Mouse (Mus musculus) hindbrain, postnatal 0 days (tissue): ENCODE results near the gene Mroh2a. TPM values are rescaled to one million over a fixed set of nuclear protein-coding genes. Genes with fewer than 3 reads are reported as not detected.

Experiments used
- ATAC-seq: fragments of 200-750 bp; cut with Nextera tagmentation; 2 replicates; pipeline ENCODE4 v1.8.0; 2017; ENCODE audit warnings: mild to moderate bottlenecking, moderate TSS enrichment, moderate library complexity
- DNase-seq: peaks from one replicate; pipeline ENCODE4 v3.0.0-alpha.2; 2015; ENCODE audit warnings: low spot score
- H3K27ac ChIP-seq: fragments of 300-500 bp; sonication (generic); 2 replicates; pipeline ENCODE4 v1.5.1; 2014; ENCODE audit warnings: mild to moderate bottlenecking
- H3K27me3 ChIP-seq: fragments of 300-500 bp; sonication (generic); 2 replicates; pipeline ENCODE4 v1.6.1; 2014; ENCODE audit warnings: low read length, mixed read lengths; ENCODE audit not compliant: insufficient read depth
- H3K36me3 ChIP-seq: fragments of 300-500 bp; sonication (generic); 2 replicates; pipeline ENCODE4 v1.6.1; 2014; ENCODE audit warnings: low read length, mixed read lengths; ENCODE audit not compliant: insufficient read depth
- H3K4me1 ChIP-seq: fragments of 300-500 bp; sonication (generic); 2 replicates; pipeline ENCODE4 v1.6.1; 2014; ENCODE audit warnings: antibody characterized with exemption, low read length, mixed read lengths; ENCODE audit not compliant: insufficient read depth
- H3K4me2 ChIP-seq: fragments of 300-500 bp; sonication (generic); 2 replicates; pipeline ENCODE4 v1.6.1; 2014; ENCODE audit warnings: low read depth, mild to moderate bottlenecking, low read length, moderate library complexity, mixed read lengths
- H3K4me3 ChIP-seq: fragments of 300-500 bp; sonication (generic); 2 replicates; pipeline ENCODE4 v1.5.1; 2014; ENCODE audit warnings: low read length
- H3K9ac ChIP-seq: fragments of 300-500 bp; sonication (generic); replicated peaks from 2 replicates; pipeline ENCODE4 v1.6.1; 2014; ENCODE audit warnings: mild to moderate bottlenecking, low read length, moderate library complexity, mixed read lengths
- H3K9me3 ChIP-seq: fragments of 300-500 bp; sonication (generic); 2 replicates; pipeline ENCODE4 v1.6.1; 2016; ENCODE audit warnings: low read length, mixed read lengths
- CTCF ChIP-seq: IDR thresholded peaks from 2 replicates; pipeline ENCODE4 v1.5.1; 2016; ENCODE audit warnings: antibody characterized with exemption, control low read depth, low read depth
- WGBS: fragments of 180-500 bp; shearing (Covaris S2); extraction: QIAGEN DNeasy Blood & Tissue Kit; methylation state at CpG from one replicate; pipeline ENCODE4 v1.1.7; 2014; 5-methylcytosine and 5-hydroxymethylcytosine counted together
- polyA plus RNA-seq: library from polyadenylated mRNA; unstranded; fragments of >200 nt; fragmentation: Nextera tagmentation; extraction: Ambion mirVana; gene quantifications from 2 replicates; pipeline ENCODE4 v1.2.1, GENCODE M21; 2015
- total RNA-seq: library from RNA; depleted of rRNA; stranded (reverse); fragments of >200 nt; gene quantifications from 2 replicates; pipeline ENCODE4 v1.2.3, GENCODE M21; 2014

The Mroh2a gene
- total and polyA plus RNA-seq, 2 experiments from 2014 or later = 0.16 to 0.23 TPM

DNA sequence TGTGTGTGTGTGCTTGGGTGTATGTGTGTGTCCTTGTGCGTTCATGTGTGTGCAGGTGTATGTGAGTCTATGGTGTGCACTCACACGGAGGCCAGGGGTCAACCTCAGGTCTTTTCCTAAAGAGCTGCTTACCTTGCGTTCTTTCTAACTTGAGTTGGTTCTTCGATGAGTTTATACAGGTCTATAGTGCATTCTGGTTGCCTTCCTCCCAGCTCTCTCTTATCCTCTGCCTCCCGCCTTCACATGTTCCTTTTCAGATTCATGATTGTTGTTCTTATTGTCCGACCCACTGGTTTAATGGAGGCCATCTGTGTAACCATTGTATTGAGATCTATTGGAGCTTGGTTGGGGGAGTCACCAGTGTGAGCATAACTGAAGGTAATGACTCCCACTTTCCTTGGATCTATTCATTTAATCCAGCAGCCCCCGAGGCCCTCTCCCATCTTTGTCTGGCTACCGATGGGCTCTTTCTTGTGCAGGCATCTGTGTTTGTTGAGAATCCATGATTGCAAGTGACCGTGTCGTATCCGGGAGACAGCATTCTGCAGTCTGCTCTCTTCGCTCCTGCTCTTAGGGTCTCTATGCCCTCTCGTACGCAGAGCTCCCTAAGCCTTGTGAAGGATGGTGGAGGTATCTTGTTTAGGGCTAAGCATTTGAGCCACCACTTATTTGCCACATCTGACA, 75.4 kb downstream of the Mroh2a start:
- DNase-seq = no peak
- no peak for ATAC-seq
- H3K9ac ChIP-seq = no peak overlapping the region
- peaks cover 91% of the 10 kb centered on the region for H3K9me3 ChIP-seq
- H3K36me3 ChIP-seq = no peaks in the 10 kb centered on the region
- H3K4me3 ChIP-seq = no peak overlapping the region
- WGBS = 65% methylated on average over 14 of the region's 14 CpGs
- TF ChIP-seq CTCF = no peak
- H3K27ac ChIP-seq = no peak overlapping the region
- H3K4me2 ChIP-seq = no peak overlapping the region
- no peaks in the 10 kb centered on the region for H3K4me1 ChIP-seq
- no peaks in the 10 kb centered on the region for H3K27me3 ChIP-seq

DNA sequence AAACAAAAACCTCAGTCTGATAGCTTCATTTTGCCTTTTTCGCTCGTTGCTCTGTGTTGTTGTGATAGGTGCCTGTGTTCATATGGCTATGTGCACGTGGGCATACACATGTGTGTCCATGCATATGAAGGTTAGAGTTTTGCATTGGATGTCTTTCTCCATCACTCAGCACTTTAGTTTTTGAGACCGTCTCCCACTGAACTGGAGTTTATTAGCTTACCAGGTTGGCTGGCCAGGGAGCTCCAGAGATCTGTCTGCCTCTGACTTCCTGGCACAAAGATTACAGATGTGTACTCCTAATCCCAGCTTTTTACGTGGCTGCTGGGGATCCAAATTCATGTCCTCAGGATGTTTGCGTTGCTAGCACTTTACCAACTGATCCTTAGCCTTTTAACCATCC, 77.0 kb downstream of the Mroh2a start:
- Histone ChIP-seq H3K36me3 (no peaks in the 10 kb centered on the region), H3K27me3 (no peaks in the 10 kb centered on the region), H3K4me1 (no peaks in the 10 kb centered on the region), H3K9me3 (peaks cover 94% of the 10 kb centered on the region), H3K27ac (no peak overlapping the region), H3K4me2 (no peak overlapping the region), H3K4me3 (no peak overlapping the region), H3K9ac (no peak overlapping the region)
- 64% methylated on average over 6 of the region's 6 CpGs for WGBS
- TF ChIP-seq CTCF = no peak
- DNase-seq = no peak
- ATAC-seq = no peak

DNA sequence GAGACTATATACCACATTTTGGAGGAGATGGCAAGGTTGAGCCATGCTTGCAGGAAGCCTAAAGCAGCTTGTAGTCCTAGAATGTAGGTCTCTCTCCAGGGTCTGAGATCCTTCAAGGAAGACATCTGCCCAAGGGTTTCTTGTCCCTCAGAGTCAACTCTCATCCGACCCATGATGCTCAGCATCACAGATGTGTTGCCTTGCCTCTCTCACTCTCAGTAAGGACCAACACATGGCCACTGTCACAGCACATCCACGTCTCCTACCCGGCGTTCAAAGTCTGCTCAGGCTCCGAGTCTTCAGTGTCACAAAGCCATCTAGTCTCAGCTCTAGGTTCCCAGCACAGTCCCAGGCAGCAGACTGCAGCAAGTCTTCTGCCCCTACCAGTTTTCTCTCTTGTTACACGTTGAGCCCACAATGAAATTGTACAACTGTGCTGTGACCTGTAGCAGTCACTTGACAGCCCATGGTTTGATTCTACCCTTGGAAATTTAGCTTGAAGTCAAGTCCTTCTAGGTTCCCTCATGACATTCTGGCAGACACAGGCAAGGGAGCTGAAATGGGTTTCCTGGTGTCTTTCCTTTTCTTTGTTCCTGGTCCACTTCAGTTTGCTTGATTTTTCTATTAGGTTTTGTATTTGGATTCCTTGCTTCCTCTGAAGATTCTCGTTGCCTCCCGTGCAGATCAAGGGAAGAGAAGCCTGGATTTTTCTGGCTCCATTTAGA, 77.6 kb downstream of the Mroh2a start:
- WGBS = 62% methylated on average over 8 of the region's 8 CpGs
- no peak for TF ChIP-seq CTCF
- H3K36me3 ChIP-seq = no peaks in the 10 kb centered on the region
- no peak for DNase-seq
- H3K9me3 ChIP-seq = peaks cover 94% of the 10 kb centered on the region
- H3K9ac ChIP-seq = no peak overlapping the region
- no peak overlapping the region for H3K4me3 ChIP-seq
- no peak overlapping the region for H3K4me2 ChIP-seq
- H3K27ac ChIP-seq = no peak overlapping the region
- H3K27me3 ChIP-seq = no peaks in the 10 kb centered on the region
- no peaks in the 10 kb centered on the region for H3K4me1 ChIP-seq
- ATAC-seq = no peak

GRCm38 (mm10) chr1:88305018-88305795, 78.4 kb downstream of the Mroh2a start:
- peaks cover 95% of the 10 kb centered on the region for H3K9me3 ChIP-seq
- ATAC-seq (no peak), DNase-seq (no peak)
- no peak overlapping the region for H3K4me2 ChIP-seq
- H3K4me3 ChIP-seq = no peak overlapping the region
- no peak overlapping the region for H3K9ac ChIP-seq
- H3K27me3 ChIP-seq = no peaks in the 10 kb centered on the region
- WGBS = 45% methylated on average over 6 of the region's 6 CpGs
- no peaks in the 10 kb centered on the region for H3K36me3 ChIP-seq
- no peaks in the 10 kb centered on the region for H3K4me1 ChIP-seq
- no peak overlapping the region for H3K27ac ChIP-seq
- no peak for TF ChIP-seq CTCF

DNA sequence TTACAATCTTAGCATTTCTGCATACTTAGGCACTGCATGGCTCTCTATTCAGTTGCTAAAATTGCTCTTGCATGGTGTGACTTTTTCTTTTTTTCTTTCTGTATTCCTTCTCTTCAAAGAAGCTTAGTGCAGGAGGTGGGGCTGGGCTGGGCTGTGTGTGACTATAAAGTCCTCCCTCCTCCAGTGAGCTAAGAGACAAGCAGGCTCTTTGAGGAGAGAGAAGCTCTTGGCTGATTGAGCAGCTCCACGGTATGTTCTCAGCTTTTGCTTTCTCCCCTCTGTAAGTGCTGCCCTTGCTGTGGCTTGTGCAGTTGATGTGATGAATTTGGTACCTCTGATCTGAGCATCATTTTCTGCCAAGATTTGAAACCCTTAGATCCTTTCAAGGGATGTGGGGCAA, 79.8 kb downstream of the Mroh2a start:
- 50% methylated on average over 1 of the region's 1 CpGs for WGBS
- no peak for DNase-seq
- no peak overlapping the region for H3K4me2 ChIP-seq
- no peaks in the 10 kb centered on the region for H3K4me1 ChIP-seq
- H3K27ac ChIP-seq = no peak overlapping the region
- ATAC-seq = no peak
- no peak for TF ChIP-seq CTCF
- H3K4me3 ChIP-seq = no peak overlapping the region
- no peak overlapping the region for H3K9ac ChIP-seq
- H3K9me3 ChIP-seq = peaks cover 85% of the 10 kb centered on the region
- no peaks in the 10 kb centered on the region for H3K36me3 ChIP-seq
- H3K27me3 ChIP-seq = no peaks in the 10 kb centered on the region

GRCm38 (mm10) chr1:88307180-88307579, 80.4 kb downstream of the Mroh2a start:
- ATAC-seq = no peak
- no peak overlapping the region for H3K4me3 ChIP-seq
- peaks cover 79% of the 10 kb centered on the region for H3K9me3 ChIP-seq

More at GRCm38 (mm10) chr1:88307180-88307579, 80.4 kb downstream of the Mroh2a start:
- WGBS = 67% methylated on average over 12 of the region's 12 CpGs
- no peak overlapping the region for H3K4me2 ChIP-seq
- H3K9ac ChIP-seq = no peak overlapping the region
- DNase-seq = no peak
- H3K27ac ChIP-seq = no peak overlapping the region
- H3K4me1 ChIP-seq = no peaks in the 10 kb centered on the region
- no peaks in the 10 kb centered on the region for H3K36me3 ChIP-seq
- no peak for TF ChIP-seq CTCF
- no peaks in the 10 kb centered on the region for H3K27me3 ChIP-seq
